Mouse (Mus musculus) lung, embryonic 15.5 days (tissue): ENCODE measurements at regions not wholly inside any gene's neighbourhood (a gene's known extent, or its start where the extent isn't known, plus 50 kb on each side); places are given as distances from the start of the nearest gene placed in this dataset.

ENCODE experiments used
- ATAC-seq: fragments of 200-750 bp; cut with Nextera tagmentation; 2 replicates; pipeline ENCODE4 v1.8.0; 2017; ENCODE audit warnings: moderate number of reproducible peaks, borderline replicate concordance; ENCODE audit not compliant: low FRiP score, low TSS enrichment; ENCODE audit errors: extremely low read depth
- H3K27ac ChIP-seq: fragments of 300-500 bp; sonication (generic); 2 replicates; pipeline ENCODE4 v1.5.1; 2015; ENCODE audit warnings: moderate library complexity, mild to moderate bottlenecking, inconsistent platforms
- H3K27me3 ChIP-seq: fragments of 300-500 bp; sonication (generic); 2 replicates; pipeline ENCODE4 v1.6.1; 2015; ENCODE audit warnings: inconsistent platforms
- H3K36me3 ChIP-seq: fragments of 300-500 bp; sonication (generic); 2 replicates; pipeline ENCODE4 v1.6.1; 2015; ENCODE audit warnings: inconsistent platforms
- H3K4me1 ChIP-seq: fragments of 300-500 bp; sonication (generic); 2 replicates; pipeline ENCODE4 v1.6.1; 2015; ENCODE audit warnings: inconsistent platforms
- H3K4me2 ChIP-seq: fragments of 300-500 bp; sonication (generic); 2 replicates; pipeline ENCODE4 v1.6.1; 2015; ENCODE audit warnings: inconsistent platforms, mild to moderate bottlenecking, moderate library complexity
- H3K4me3 ChIP-seq: fragments of 300-500 bp; sonication (generic); 2 replicates; pipeline ENCODE4 v1.5.1; 2015; ENCODE audit warnings: mild to moderate bottlenecking, inconsistent platforms
- H3K9ac ChIP-seq: fragments of 300-500 bp; sonication (generic); 2 replicates; pipeline ENCODE4 v1.6.1; 2015; ENCODE audit warnings: inconsistent platforms
- H3K9me3 ChIP-seq: fragments of 300-500 bp; sonication (generic); 2 replicates; pipeline ENCODE4 v1.6.1; 2016; ENCODE audit warnings: inconsistent platforms
- WGBS: fragments of 180-500 bp; shearing (Covaris S2); methylation state at CpG from one replicate; pipeline ENCODE4 v1.1.7; 2015; 5-methylcytosine and 5-hydroxymethylcytosine counted together

- Histone ChIP-seq H3K36me3 (no peaks in the 10 kb centered on the region), H3K9ac (no peak overlapping the region), H3K4me2 (peak overlapping the region; percentile 32), H3K27ac (no peak overlapping the region), H3K4me3 (no peak overlapping the region), H3K9me3 (no peaks in the 10 kb centered on the region), H3K4me1 (peaks cover 4% of the 10 kb centered on the region; the same call in 1 of the 2 replicates), H3K27me3 (no peaks in the 10 kb centered on the region)
- WGBS = 23% methylated on average over 15 of the region's 15 CpGs
- ATAC-seq = no peak
Observed at GRCm38 (mm10) chr6:31253251-31253935, 145.1 kb upstream of the Mkln1 start.

DNA sequence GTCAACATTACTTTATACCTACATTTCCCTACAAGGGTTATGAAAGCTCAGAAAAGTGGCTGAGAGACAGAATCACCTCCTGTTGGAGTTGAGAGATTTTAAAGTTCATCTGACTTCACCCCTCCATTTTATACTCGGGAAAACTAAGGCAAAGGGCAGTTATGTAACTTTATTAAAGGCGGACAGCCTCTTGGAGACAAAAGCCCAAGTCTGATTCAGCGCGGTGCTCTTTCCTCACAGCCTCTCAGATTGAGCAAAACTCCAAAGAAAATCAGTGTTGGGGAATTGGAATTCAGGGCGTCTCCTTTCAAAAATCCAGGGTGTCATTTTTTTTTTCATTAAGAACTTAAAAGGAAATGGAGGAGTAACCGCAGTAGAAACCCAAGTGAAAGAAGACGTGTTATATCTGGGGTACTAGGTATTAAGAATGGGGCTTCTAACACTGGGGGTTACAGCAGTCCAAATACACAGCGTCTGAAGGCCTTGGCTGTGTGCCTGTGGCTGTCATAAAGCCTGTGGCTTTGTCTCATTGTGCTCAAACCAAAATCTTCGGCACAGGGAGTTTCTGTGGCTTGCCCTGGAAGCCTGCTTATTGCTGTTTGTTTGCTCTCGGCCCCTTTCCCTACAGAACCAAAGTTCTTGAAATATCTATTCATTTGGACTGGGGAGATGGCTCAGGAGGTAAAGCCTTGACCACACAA, 137.7 kb upstream of the Mkln1 start:
- ATAC-seq = no peak
- Histone ChIP-seq H3K4me2 (no peak overlapping the region), H3K27ac (no peak overlapping the region), H3K9me3 (no peaks in the 10 kb centered on the region), H3K4me1 (no peaks in the 10 kb centered on the region; the same call in 1 of the 2 replicates), H3K36me3 (no peaks in the 10 kb centered on the region), H3K4me3 (no peak overlapping the region), H3K9ac (no peak overlapping the region), H3K27me3 (no peaks in the 10 kb centered on the region)
- 70% methylated on average over 10 of the region's 10 CpGs for WGBS

DNA sequence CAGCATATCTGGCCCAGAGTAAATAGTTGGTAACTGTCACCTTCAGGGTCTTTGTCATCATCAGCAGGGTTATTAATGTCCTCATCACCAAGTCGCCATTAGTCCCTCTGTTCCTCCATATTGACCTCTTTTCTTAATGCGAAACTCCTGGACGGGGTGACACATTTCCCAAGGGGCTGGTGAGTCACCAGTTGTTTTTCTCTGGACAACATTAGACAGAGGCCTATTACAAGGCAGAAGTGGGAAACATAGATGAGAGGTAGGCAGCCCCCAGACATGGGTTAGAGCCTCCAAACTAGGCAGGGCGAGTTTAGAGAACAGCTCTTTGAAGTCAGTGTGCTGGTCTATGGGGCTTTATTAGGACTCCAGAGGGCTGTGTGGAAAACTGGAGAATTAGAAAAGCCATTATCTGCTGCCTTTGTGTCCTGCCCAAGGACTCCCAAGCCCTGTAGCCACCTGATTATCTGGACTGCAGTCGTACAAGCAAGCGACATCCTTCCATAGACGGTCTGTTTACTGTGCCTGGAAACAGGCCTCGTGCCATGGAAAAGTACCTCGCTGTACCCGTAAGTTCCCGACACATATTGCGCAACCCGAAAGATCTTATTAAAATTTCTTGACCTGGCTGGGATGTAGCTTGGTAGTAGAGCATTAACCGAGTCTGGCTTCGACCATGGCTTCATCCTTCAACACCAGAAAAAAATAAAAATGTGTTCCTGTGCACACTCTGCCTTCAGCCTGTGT, 136.6 kb upstream of the Mkln1 start:
- no peak for ATAC-seq
- no peak overlapping the region for H3K27ac ChIP-seq
- H3K36me3 ChIP-seq = no peaks in the 10 kb centered on the region
- H3K27me3 ChIP-seq = no peaks in the 10 kb centered on the region
- H3K9ac ChIP-seq = no peak overlapping the region
- 75% methylated on average over 15 of the region's 15 CpGs for WGBS
- H3K4me2 ChIP-seq = no peak overlapping the region
- no peaks in the 10 kb centered on the region for H3K9me3 ChIP-seq
- no peak overlapping the region for H3K4me3 ChIP-seq
- H3K4me1 ChIP-seq = no peaks in the 10 kb centered on the region; the same call in 1 of the 2 replicates

- no peak for ATAC-seq
- Histone ChIP-seq H3K27ac (no peak overlapping the region), H3K9ac (no peak overlapping the region), H3K4me3 (no peak overlapping the region), H3K4me2 (no peak overlapping the region), H3K4me1 (no peaks in the 10 kb centered on the region; the same call in 1 of the 2 replicates), H3K9me3 (no peaks in the 10 kb centered on the region), H3K36me3 (no peaks in the 10 kb centered on the region), H3K27me3 (no peaks in the 10 kb centered on the region)
- 77% methylated on average over 8 of the region's 8 CpGs for WGBS
Observed at GRCm38 (mm10) chr6:31262651-31263050, 135.9 kb upstream of the Mkln1 start.

DNA sequence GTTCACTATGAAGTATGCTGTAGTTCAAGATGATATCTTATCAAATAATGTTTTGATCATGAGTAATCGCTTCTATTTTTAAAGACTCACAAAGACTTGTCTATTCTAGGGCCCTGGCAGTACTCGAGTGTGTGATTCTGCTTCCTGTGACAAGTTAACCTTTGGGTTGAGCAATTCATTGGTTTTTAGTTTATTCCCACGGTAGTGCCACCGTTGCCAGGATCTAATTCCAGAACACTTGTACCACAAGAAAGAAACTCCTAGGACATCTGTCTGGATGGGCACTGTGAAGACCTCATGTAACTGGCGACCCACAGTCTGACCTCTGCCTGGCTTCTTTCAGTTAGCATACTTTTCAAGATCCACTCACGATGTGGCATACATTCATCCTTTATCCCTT, 134.7 kb upstream of the Mkln1 start:
- no peaks in the 10 kb centered on the region for H3K36me3 ChIP-seq
- no peak overlapping the region for H3K4me3 ChIP-seq
- no peaks in the 10 kb centered on the region for H3K9me3 ChIP-seq
- H3K4me2 ChIP-seq = no peak overlapping the region
- no peak for ATAC-seq
- H3K9ac ChIP-seq = no peak overlapping the region
- no peaks in the 10 kb centered on the region for H3K27me3 ChIP-seq
- 82% methylated on average over 6 of the region's 6 CpGs for WGBS
- no peaks in the 10 kb centered on the region; the same call in 1 of the 2 replicates for H3K4me1 ChIP-seq
- H3K27ac ChIP-seq = no peak overlapping the region

DNA sequence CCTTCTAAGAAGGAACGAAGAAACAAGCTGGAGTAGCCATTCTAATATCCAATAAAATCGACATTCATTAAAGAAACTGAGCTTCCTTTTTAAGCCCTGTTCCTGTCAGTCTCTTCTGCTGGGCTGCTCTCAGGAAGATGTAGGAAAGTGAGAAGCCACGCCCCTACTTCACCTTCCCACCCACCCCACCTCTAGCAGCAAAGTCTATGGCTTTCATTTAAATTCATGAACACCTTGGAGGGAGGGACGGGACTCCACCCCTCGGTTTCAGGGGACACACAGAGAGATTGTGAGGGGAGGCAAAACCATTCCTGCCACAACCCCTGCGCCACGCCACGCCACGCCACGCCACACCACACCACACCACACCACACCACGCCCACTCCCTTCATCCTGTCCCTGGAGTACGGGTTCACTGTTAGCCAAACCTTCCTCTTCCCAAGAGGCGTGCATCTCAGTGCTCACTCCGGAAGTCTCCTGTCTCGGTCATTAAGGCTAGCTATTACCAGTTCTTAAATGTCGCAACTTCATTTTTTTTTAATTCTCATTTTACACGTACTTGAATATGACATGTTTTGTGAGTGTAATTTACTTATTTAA, 132.0 kb upstream of the Mkln1 start:
- no peak for ATAC-seq
- H3K27ac ChIP-seq = no peak overlapping the region
- no peaks in the 10 kb centered on the region; the same call in 1 of the 2 replicates for H3K4me1 ChIP-seq
- WGBS = 57% methylated on average over 17 of the region's 17 CpGs
- no peak overlapping the region for H3K9ac ChIP-seq
- H3K36me3 ChIP-seq = no peaks in the 10 kb centered on the region
- no peak overlapping the region for H3K4me2 ChIP-seq
- H3K4me3 ChIP-seq = no peak overlapping the region
- no peaks in the 10 kb centered on the region for H3K27me3 ChIP-seq
- H3K9me3 ChIP-seq = no peaks in the 10 kb centered on the region

DNA sequence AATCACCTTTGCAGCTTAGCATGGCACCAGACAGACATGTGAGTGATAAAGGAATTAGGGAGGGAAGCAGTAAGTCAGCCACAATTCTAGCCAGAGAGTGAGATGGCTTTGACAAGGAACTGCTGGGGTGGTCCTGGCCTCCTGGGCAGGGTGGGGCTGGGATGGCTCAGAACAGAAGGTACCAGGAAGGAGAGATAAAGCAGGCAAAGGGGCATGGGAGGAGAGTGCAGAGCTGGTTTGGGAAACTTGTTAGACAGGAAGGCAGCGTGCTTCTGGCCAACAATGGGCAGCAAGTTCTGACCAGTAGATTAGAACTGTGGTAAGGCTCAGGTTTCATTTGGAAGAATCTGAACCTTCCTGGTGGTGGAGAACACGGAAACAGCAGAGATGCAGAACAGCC, 130.5 kb upstream of the Mkln1 start:
- Histone ChIP-seq H3K4me3 (no peak overlapping the region), H3K36me3 (no peaks in the 10 kb centered on the region), H3K9ac (no peak overlapping the region), H3K4me2 (no peak overlapping the region), H3K9me3 (no peaks in the 10 kb centered on the region), H3K4me1 (no peaks in the 10 kb centered on the region; the same call in 1 of the 2 replicates), H3K27ac (no peak overlapping the region), H3K27me3 (no peaks in the 10 kb centered on the region)
- no peak for ATAC-seq
- whole genome bisulfite sequencing = 46% methylated on average over 2 of the region's 2 CpGs

DNA sequence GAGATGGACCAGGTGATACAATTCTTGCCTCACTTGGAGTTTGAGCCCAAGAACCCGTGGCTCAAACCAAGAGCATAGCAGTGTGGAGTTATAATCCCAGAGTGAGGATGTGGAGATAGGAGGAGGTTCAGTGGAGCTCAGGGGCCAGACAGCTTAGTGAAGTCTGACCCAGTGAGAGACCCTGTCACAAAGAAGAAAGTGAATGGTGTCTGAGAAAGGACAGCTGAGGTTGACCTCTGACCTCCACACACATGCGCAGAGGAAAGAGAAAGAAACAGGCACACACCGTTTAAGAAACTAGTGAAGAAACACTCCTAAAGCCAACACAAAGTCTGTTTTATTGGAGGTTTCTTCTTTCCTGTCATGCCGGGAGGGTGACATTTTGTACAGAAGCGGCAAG, 124.7 kb upstream of the Mkln1 start:
- 48% methylated on average over 5 of the region's 5 CpGs for WGBS
- no peak overlapping the region for H3K4me2 ChIP-seq
- H3K27ac ChIP-seq = no peak overlapping the region
- no peaks in the 10 kb centered on the region for H3K27me3 ChIP-seq
- no peak overlapping the region for H3K4me3 ChIP-seq
- ATAC-seq = no peak
- no peaks in the 10 kb centered on the region for H3K36me3 ChIP-seq
- H3K9ac ChIP-seq = no peak overlapping the region
- no peaks in the 10 kb centered on the region for H3K4me1 ChIP-seq
- no peaks in the 10 kb centered on the region for H3K9me3 ChIP-seq

DNA sequence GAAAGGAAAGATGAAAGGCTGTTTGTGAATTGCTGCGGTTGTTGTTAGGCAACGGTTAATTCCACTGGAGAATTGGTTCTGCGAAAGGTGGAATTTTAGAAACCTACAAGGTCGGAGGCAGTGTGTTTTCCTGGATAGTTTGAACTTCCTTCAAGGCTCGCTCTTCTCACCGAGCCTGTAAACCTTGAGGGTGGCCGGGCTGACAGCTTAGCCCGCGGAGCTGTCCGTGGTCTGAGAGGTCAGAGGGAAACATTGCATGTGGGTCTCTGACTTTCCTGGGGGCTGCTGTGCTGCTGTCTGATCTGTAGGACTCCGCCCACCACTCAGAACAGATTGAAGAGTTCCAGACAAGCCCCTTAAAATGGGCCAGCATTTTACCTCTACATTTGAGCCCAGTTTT, 124.3 kb upstream of the Mkln1 start:
- ATAC-seq = no peak
- H3K4me2 ChIP-seq = no peak overlapping the region
- 15% methylated on average over 11 of the region's 11 CpGs for whole genome bisulfite sequencing

GRCm38 (mm10) chr6:31277792-31278191, 120.7 kb upstream of the Mkln1 start:
- Histone ChIP-seq H3K27me3 (no peaks in the 10 kb centered on the region), H3K4me3 (no peak overlapping the region), H3K4me1 (no peaks in the 10 kb centered on the region), H3K36me3 (no peaks in the 10 kb centered on the region), H3K9ac (no peak overlapping the region), H3K9me3 (no peaks in the 10 kb centered on the region), H3K27ac (no peak overlapping the region), H3K4me2 (no peak overlapping the region)
- no peak for ATAC-seq
- WGBS = 62% methylated on average over 9 of the region's 9 CpGs

More for the DNA sequence above, 124.3 kb upstream of the Mkln1 start:
- Histone ChIP-seq H3K27ac (no peak overlapping the region), H3K4me3 (no peak overlapping the region), H3K9me3 (no peaks in the 10 kb centered on the region), H3K9ac (no peak overlapping the region), H3K4me1 (no peaks in the 10 kb centered on the region), H3K36me3 (no peaks in the 10 kb centered on the region), H3K27me3 (no peaks in the 10 kb centered on the region)

GRCm38 (mm10) chr6:31283973-31284372, 114.6 kb upstream of the Mkln1 start:
- H3K27ac ChIP-seq = no peak overlapping the region
- no peaks in the 10 kb centered on the region for H3K9me3 ChIP-seq
- H3K27me3 ChIP-seq = no peaks in the 10 kb centered on the region
- H3K36me3 ChIP-seq = no peaks in the 10 kb centered on the region
- no peak overlapping the region for H3K4me2 ChIP-seq
- H3K4me1 ChIP-seq = peaks cover 15% of the 10 kb centered on the region
- WGBS = 59% methylated on average over 8 of the region's 8 CpGs
- no peak for ATAC-seq
- H3K9ac ChIP-seq = no peak overlapping the region
- no peak overlapping the region for H3K4me3 ChIP-seq

DNA sequence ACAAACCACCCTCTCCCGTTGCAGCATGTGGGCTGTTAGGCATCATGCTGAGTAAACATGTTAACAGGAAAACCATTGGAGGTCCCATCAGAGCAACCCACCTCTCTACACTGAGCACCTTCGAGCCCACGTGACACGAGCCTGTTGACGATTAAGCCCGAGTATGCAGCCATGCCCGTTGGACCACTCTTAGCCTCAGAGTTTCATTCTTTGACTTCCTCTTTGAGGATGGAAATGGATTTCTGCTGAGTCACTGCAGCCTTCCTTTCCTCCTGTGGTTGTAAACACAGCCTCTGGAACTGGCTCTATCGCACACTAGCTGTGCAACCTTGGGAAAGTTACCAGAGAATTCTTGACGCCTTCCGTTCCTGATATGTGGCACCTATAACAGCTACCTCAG, 114.1 kb upstream of the Mkln1 start:
- no peak overlapping the region for H3K4me3 ChIP-seq
- no peaks in the 10 kb centered on the region for H3K36me3 ChIP-seq
- no peak overlapping the region for H3K9ac ChIP-seq
- H3K9me3 ChIP-seq = no peaks in the 10 kb centered on the region
- H3K27ac ChIP-seq = no peak overlapping the region
- WGBS = 60% methylated on average over 10 of the region's 10 CpGs
- H3K4me2 ChIP-seq = no peak overlapping the region
- no peak for ATAC-seq
- H3K27me3 ChIP-seq = no peaks in the 10 kb centered on the region
- peaks cover 18% of the 10 kb centered on the region for H3K4me1 ChIP-seq
